Mouse (Mus musculus) lung, adult 2 months (tissue): ENCODE data around the gene Trim12a. TPM values are rescaled to one million over a fixed set of nuclear protein-coding genes. Genes with fewer than 3 reads are reported as not detected.
"Not testable (repeated sequence)": the region's sequence is repeated elsewhere in the genome, so short reads cannot be mapped to it uniquely, and the experiment has no call there.

Source experiments
- DNase-seq: peaks from one replicate; pipeline ENCODE4 v3.0.0; 2022
- H3K4me1 ChIP-seq: fragments of 200-500 bp; 2 replicates; pipeline ENCODE4 v1.6.1; 2011; ENCODE audit warnings: low read length; ENCODE audit not compliant: control insufficient read depth, insufficient read depth
- H3K4me3 ChIP-seq: fragments of 200-500 bp; replicated peaks from 2 replicates; pipeline ENCODE3; 2011; ENCODE audit warnings: low read depth, mild to moderate bottlenecking, control low read depth, low read length; ENCODE audit errors: extremely low read depth
- CTCF ChIP-seq: fragments of 200-500 bp; IDR thresholded peaks from 2 replicates; pipeline ENCODE4 v1.5.1; 2011; ENCODE audit warnings: mild to moderate bottlenecking, low read length, control low read depth; ENCODE audit not compliant: insufficient read depth
- POLR2A ChIP-seq: fragments of 200-500 bp; IDR thresholded peaks from 2 replicates; pipeline ENCODE4 v1.6.1; 2011; ENCODE audit warnings: low read depth, mild to moderate bottlenecking, control low read depth, low read length, borderline replicate concordance; ENCODE audit errors: extremely low read depth
- WGBS: fragments of 180-500 bp; shearing (Covaris S2); methylation state at CpG from one replicate; pipeline ENCODE4 v1.1.7; 2018; 5-methylcytosine and 5-hydroxymethylcytosine counted together
- polyA plus RNA-seq: library from polyadenylated mRNA; depleted of rRNA; stranded (reverse); fragments of >200 nt; gene quantifications from 2 replicates; pipeline ENCODE4 v1.2.3, GENCODE M21; 2012; rRNA removed

Gene Trim12a
- 3.1 and 11.5 TPM in 2 replicates for polyA plus RNA-seq

GRCm38 (mm10) chr7:104315369-104316080 lies at the start of gene Trim12a:
Trim12a (minus strand) TSS chr7:104315466.
- H3K4me1 ChIP-seq, DNase-seq: not testable (repeated sequence)
- peak within 1 kb of the TSS; percentile 51 for H3K4me3 ChIP-seq
- 11% methylated on average over 4 of the region's 4 CpGs for WGBS

- TF ChIP-seq POLR2A (no peak), CTCF (no peak)
- DNase-seq, result no peak
- peaks cover 4% of the 10 kb centered on the region for H3K4me1 ChIP-seq
- 57% methylated on average over 2 of the region's 2 CpGs for WGBS
- H3K4me3 ChIP-seq, result no peak overlapping the region
Observed at GRCm38 (mm10) chr7:104353600-104353967, 38.3 kb upstream of the Trim12a start.

- TF ChIP-seq CTCF, result no peak
- TF ChIP-seq POLR2A, result no peak; the same call in 1 of the 2 replicates
- Histone ChIP-seq H3K4me1 (peaks cover 6% of the 10 kb centered on the region), H3K4me3 (peak within 1 kb of the TSS; percentile 71)
- peak; percentile 63 for DNase-seq
- under 1% methylated on average over 14 of the region's 14 CpGs for WGBS
Observed at GRCm38 (mm10) chr7:104352717-104353599, 37.7 kb upstream of the Trim12a start, which contains the start of gene Trim12c. Trim12c (minus strand) TSS chr7:104353362.

GRCm38 (mm10) chr7:104348043-104348442 lies 32.8 kb upstream of the Trim12a start:
- WGBS, result 85% methylated on average over 4 of the region's 4 CpGs
- not testable (repeated sequence) for DNase-seq, H3K4me3 ChIP-seq, H3K4me1 ChIP-seq

GRCm38 (mm10) chr7:104340744-104341143 lies 25.5 kb upstream of the Trim12a start:
- WGBS, result 83% methylated on average over 4 of the region's 4 CpGs
- DNase-seq, H3K4me3 ChIP-seq, H3K4me1 ChIP-seq: not testable (repeated sequence)

GRCm38 (mm10) chr7:104335547-104335946 lies 20.3 kb upstream of the Trim12a start:
- H3K4me3 ChIP-seq, DNase-seq, H3K4me1 ChIP-seq: not testable (repeated sequence)
- WGBS, result 73% methylated on average over 3 of the region's 3 CpGs

GRCm38 (mm10) chr7:104329171-104329570 lies 13.9 kb upstream of the Trim12a start, which contains the start of gene Trim34b:
Trim34b (plus strand) TSS chr7:104329471.
- WGBS, result 100% methylated on average over 2 of the region's 2 CpGs
- not testable (repeated sequence) for DNase-seq, H3K4me1 ChIP-seq, H3K4me3 ChIP-seq

- no peak for TF ChIP-seq POLR2A
- TF ChIP-seq CTCF, result no peak
- no peaks in the 10 kb centered on the region for H3K4me1 ChIP-seq
- DNase-seq, result no peak
- WGBS, result 58% methylated on average over 9 of the region's 9 CpGs
- H3K4me3 ChIP-seq, result no peak overlapping the region
Observed at GRCm38 (mm10) chr7:104322028-104322427, 6.8 kb upstream of the Trim12a start.

- WGBS, result 4% methylated on average over 15 of the region's 15 CpGs
- no peak for TF ChIP-seq CTCF
- TF ChIP-seq POLR2A, result no peak
- peak; percentile 4 for DNase-seq
- no peaks in the 10 kb centered on the region; the same call in 1 of the 2 replicates for H3K4me1 ChIP-seq
- peak overlapping the region; percentile 51 for H3K4me3 ChIP-seq
Observed at GRCm38 (mm10) chr7:104314796-104315353, 391 bp downstream of the Trim12a start.
